Mouse (Mus musculus) heart, embryonic 15.5 days (tissue): ENCODE data around the gene Muc20. TPM values are rescaled to one million over a fixed set of nuclear protein-coding genes. Genes with fewer than 3 reads are reported as not detected.

Experiments used
- ATAC-seq: fragments of 200-750 bp; cut with Nextera tagmentation; replicated peaks from 2 replicates; pipeline ENCODE4 v1.8.0; 2017; ENCODE audit warnings: low read depth, moderate TSS enrichment; ENCODE audit not compliant: insufficient number of reproducible peaks, insufficient read depth, low FRiP score
- H3K27ac ChIP-seq: fragments of 300-500 bp; sonication (generic); 2 replicates; pipeline ENCODE4 v1.5.1; 2015; ENCODE audit warnings: mild to moderate bottlenecking, inconsistent platforms
- H3K27me3 ChIP-seq: fragments of 300-500 bp; sonication (generic); 2 replicates; pipeline ENCODE4 v1.6.1; 2015; ENCODE audit warnings: inconsistent platforms
- H3K36me3 ChIP-seq: fragments of 300-500 bp; sonication (generic); 2 replicates; pipeline ENCODE4 v1.6.1; 2015; ENCODE audit warnings: mild to moderate bottlenecking, inconsistent platforms
- H3K4me1 ChIP-seq: fragments of 300-500 bp; sonication (generic); replicated peaks from 2 replicates; pipeline ENCODE4 v1.6.1; 2015; ENCODE audit warnings: inconsistent platforms
- H3K4me2 ChIP-seq: fragments of 300-500 bp; sonication (generic); 2 replicates; pipeline ENCODE4 v1.6.1; 2015; ENCODE audit warnings: inconsistent platforms, mild to moderate bottlenecking, moderate library complexity
- H3K4me3 ChIP-seq: fragments of 300-500 bp; sonication (generic); 2 replicates; pipeline ENCODE4 v1.5.1; 2015; ENCODE audit warnings: mild to moderate bottlenecking, inconsistent platforms
- H3K9ac ChIP-seq: fragments of 300-500 bp; sonication (generic); 2 replicates; pipeline ENCODE4 v1.6.1; 2015; ENCODE audit warnings: mild to moderate bottlenecking, inconsistent platforms
- H3K9me3 ChIP-seq: fragments of 300-500 bp; sonication (generic); replicated peaks from 2 replicates; pipeline ENCODE4 v1.6.1; 2016; ENCODE audit warnings: inconsistent platforms
- WGBS: fragments of 180-500 bp; shearing (Covaris S2); methylation state at CpG from one replicate; pipeline ENCODE4 v1.1.7; 2015; ENCODE audit warnings: mixed read lengths; 5-methylcytosine and 5-hydroxymethylcytosine counted together
- polyA plus RNA-seq: library from polyadenylated mRNA; unstranded; fragments of >200 nt; fragmentation: Nextera tagmentation; extraction: Ambion mirVana; gene quantifications from 2 replicates; pipeline ENCODE4 v1.2.1, GENCODE M21; 2015

Gene Muc20
- polyA plus RNA-seq, 1 experiment from 2014 or later, result not detected

GRCm38 (mm10) chr16:32815160-32815605, 17.9 kb upstream of the Muc20 start:
- Histone ChIP-seq H3K4me1 (peaks cover 20% of the 10 kb centered on the region), H3K27ac (peak overlapping the region; percentile 82), H3K36me3 (no peaks in the 10 kb centered on the region), H3K9ac (peak overlapping the region; percentile 36), H3K4me3 (peak overlapping the region; percentile 44), H3K4me2 (peak overlapping the region; percentile 66), H3K27me3 (no peaks in the 10 kb centered on the region), H3K9me3 (no peaks in the 10 kb centered on the region)
- 9% methylated on average over 6 of the region's 6 CpGs for WGBS
- peak; percentile 72 for ATAC-seq

GRCm38 (mm10) chr16:32814539-32814938, 17.3 kb upstream of the Muc20 start:
- peak overlapping the region; percentile 36 for H3K9ac ChIP-seq
- H3K4me3 ChIP-seq, result peak overlapping the region; percentile 44
- H3K4me2 ChIP-seq, result peak overlapping the region; percentile 66
- peaks cover 20% of the 10 kb centered on the region for H3K4me1 ChIP-seq
- no peaks in the 10 kb centered on the region for H3K27me3 ChIP-seq
- 14% methylated on average over 14 of the region's 14 CpGs for WGBS
- H3K9me3 ChIP-seq, result no peaks in the 10 kb centered on the region
- peak overlapping the region; percentile 82 for H3K27ac ChIP-seq
- no peaks in the 10 kb centered on the region for H3K36me3 ChIP-seq
- peak; percentile 33; the same call in 1 of the 2 replicates for ATAC-seq

GRCm38 (mm10) chr16:32813771-32814170, 16.5 kb upstream of the Muc20 start:
- H3K9ac ChIP-seq, result no peak overlapping the region
- ATAC-seq, result no peak
- no peak overlapping the region for H3K4me3 ChIP-seq
- no peak overlapping the region for H3K4me2 ChIP-seq
- no peaks in the 10 kb centered on the region for H3K27me3 ChIP-seq
- peaks cover 20% of the 10 kb centered on the region for H3K4me1 ChIP-seq
- no peaks in the 10 kb centered on the region for H3K36me3 ChIP-seq
- H3K27ac ChIP-seq, result no peak overlapping the region
- no peaks in the 10 kb centered on the region for H3K9me3 ChIP-seq
- WGBS, result 72% methylated on average over 3 of the region's 3 CpGs

GRCm38 (mm10) chr16:32813362-32813761, 16.1 kb upstream of the Muc20 start:
- Histone ChIP-seq H3K27me3 (no peaks in the 10 kb centered on the region), H3K9me3 (no peaks in the 10 kb centered on the region), H3K27ac (no peak overlapping the region), H3K36me3 (no peaks in the 10 kb centered on the region), H3K4me3 (no peak overlapping the region), H3K4me2 (peak overlapping the region; percentile 43), H3K4me1 (peaks cover 20% of the 10 kb centered on the region), H3K9ac (no peak overlapping the region)
- 53% methylated on average over 9 of the region's 9 CpGs for WGBS
- ATAC-seq, result no peak

- no peak overlapping the region for H3K4me3 ChIP-seq
These were observed 15.7 kb upstream of the Muc20 start for GRCm38 (mm10) chr16:32812888-32813361.

GRCm38 (mm10) chr16:32810321-32810720, 13.1 kb upstream of the Muc20 start, which contains the start of gene Smbd1:
Gene Smbd1 (minus strand): TSS chr16:32810477.
- no peak within 1 kb of the TSS for H3K4me3 ChIP-seq
- no peaks in the 10 kb centered on the region for H3K9me3 ChIP-seq
- H3K27ac ChIP-seq, result no peak within 1 kb of the TSS
- 83% methylated on average over 4 of the region's 4 CpGs for WGBS
- peaks cover 21% of the 10 kb centered on the region for H3K4me1 ChIP-seq
- H3K4me2 ChIP-seq, result no peak within 1 kb of the TSS
- H3K36me3 ChIP-seq, result no peaks in the 10 kb centered on the region
- ATAC-seq, result no peak
- no peak within 1 kb of the TSS for H3K9ac ChIP-seq
- H3K27me3 ChIP-seq, result no peaks in the 10 kb centered on the region

More at GRCm38 (mm10) chr16:32812888-32813361, 15.7 kb upstream of the Muc20 start:
- Histone ChIP-seq H3K27me3 (no peaks in the 10 kb centered on the region), H3K4me2 (peak overlapping the region; percentile 43), H3K4me1 (peaks cover 20% of the 10 kb centered on the region), H3K9ac (no peak overlapping the region), H3K27ac (no peak overlapping the region), H3K36me3 (no peaks in the 10 kb centered on the region), H3K9me3 (no peaks in the 10 kb centered on the region)
- ATAC-seq, result 0 out of 2 replicates have a peak, but pooled peaks have one; percentile 32
- WGBS, result under 1% methylated on average over 9 of the region's 9 CpGs

- no peak overlapping the region for H3K9ac ChIP-seq
- 65% methylated on average over 8 of the region's 8 CpGs for WGBS
- H3K4me2 ChIP-seq, result no peak overlapping the region
- H3K27me3 ChIP-seq, result no peaks in the 10 kb centered on the region
- no peak overlapping the region for H3K27ac ChIP-seq
- H3K4me1 ChIP-seq, result peaks cover 19% of the 10 kb centered on the region
- H3K4me3 ChIP-seq, result no peak overlapping the region
- no peaks in the 10 kb centered on the region for H3K9me3 ChIP-seq
- no peak for ATAC-seq
- H3K36me3 ChIP-seq, result no peaks in the 10 kb centered on the region
These were observed 10.4 kb upstream of the Muc20 start for GRCm38 (mm10) chr16:32807408-32808185.

GRCm38 (mm10) chr16:32805151-32805550, 7.9 kb upstream of the Muc20 start:
- Histone ChIP-seq H3K4me1 (peaks cover 28% of the 10 kb centered on the region), H3K36me3 (no peaks in the 10 kb centered on the region), H3K4me2 (no peak overlapping the region), H3K27ac (no peak overlapping the region), H3K27me3 (no peaks in the 10 kb centered on the region), H3K9ac (no peak overlapping the region), H3K9me3 (no peaks in the 10 kb centered on the region), H3K4me3 (no peak overlapping the region)
- no peak for ATAC-seq
- 63% methylated on average over 7 of the region's 7 CpGs for WGBS

- ATAC-seq, result no peak
- 41% methylated on average over 5 of the region's 5 CpGs for WGBS
- Histone ChIP-seq H3K9ac (no peak overlapping the region), H3K9me3 (no peaks in the 10 kb centered on the region), H3K4me3 (no peak overlapping the region), H3K4me2 (no peak overlapping the region), H3K27ac (no peak overlapping the region), H3K27me3 (no peaks in the 10 kb centered on the region), H3K4me1 (peaks cover 28% of the 10 kb centered on the region), H3K36me3 (no peaks in the 10 kb centered on the region)
These were observed 6.7 kb upstream of the Muc20 start for GRCm38 (mm10) chr16:32803901-32804300.

- H3K4me1 ChIP-seq, result peaks cover 34% of the 10 kb centered on the region
- no peaks in the 10 kb centered on the region for H3K36me3 ChIP-seq
- no peaks in the 10 kb centered on the region for H3K9me3 ChIP-seq
- H3K27me3 ChIP-seq, result no peaks in the 10 kb centered on the region
- H3K27ac ChIP-seq, result peak overlapping the region; percentile 50
- no peak overlapping the region for H3K4me3 ChIP-seq
- 0 out of 2 replicates have a peak, but pooled peaks have one; percentile 29 for ATAC-seq
- H3K4me2 ChIP-seq, result 0 out of 2 replicates have a peak overlapping the region, but pooled peaks have one; percentile 13
- H3K9ac ChIP-seq, result no peak overlapping the region
- WGBS, result 31% methylated on average over 6 of the region's 6 CpGs
These were observed 6.1 kb upstream of the Muc20 start for GRCm38 (mm10) chr16:32803252-32803853.

- H3K9ac ChIP-seq, result no peak overlapping the region
These were observed 384 bp downstream of the Muc20 start for GRCm38 (mm10) chr16:32796676-32797425.

More at GRCm38 (mm10) chr16:32796676-32797425, 384 bp downstream of the Muc20 start:
- Histone ChIP-seq H3K4me2 (no peak overlapping the region), H3K4me1 (peaks cover 16% of the 10 kb centered on the region), H3K27me3 (no peaks in the 10 kb centered on the region), H3K27ac (no peak overlapping the region), H3K36me3 (no peaks in the 10 kb centered on the region), H3K9me3 (no peaks in the 10 kb centered on the region), H3K4me3 (no peak overlapping the region)
- ATAC-seq, result no peak
- 68% methylated on average over 14 of the region's 14 CpGs for WGBS
